Mouse (Mus musculus): Measurements from ENCODE around the gene Nthl1. TPM values are rescaled to one million over a fixed set of nuclear protein-coding genes. Genes with fewer than 3 reads are reported as not detected.
A peak's percentile ranks its signal among the peaks of the same experiment; 100 is the strongest.

Nthl1 gene
- total RNA-seq, 1 experiment from 2014 or later = 18.0 TPM

GRCm38 (mm10) chr17:24617561-24618194, 14.8 kb upstream of the Nthl1 start:
- peak; percentile 91 for ATAC-seq (replicated peaks; ENCODE audit: low read depth, poor library complexity, severe bottlenecking)

- no peak for ATAC-seq (replicated peaks; ENCODE audit: low read depth, poor library complexity, severe bottlenecking)
Measured at GRCm38 (mm10) chr17:24625472-24625871, 7.0 kb upstream of the Nthl1 start.

GRCm38 (mm10) chr17:24628646-24629045, 3.8 kb upstream of the Nthl1 start:
- ATAC-seq (replicated peaks; ENCODE audit: low read depth, poor library complexity, severe bottlenecking) = peak; percentile 46

- ATAC-seq (replicated peaks; ENCODE audit: low read depth, poor library complexity, severe bottlenecking) = no peak
Measured at GRCm38 (mm10) chr17:24630072-24630471, 2.4 kb upstream of the Nthl1 start.

- ATAC-seq (replicated peaks; ENCODE audit: low read depth, poor library complexity, severe bottlenecking) = no peak
Measured at GRCm38 (mm10) chr17:24632813-24633449, 451 bp downstream of the Nthl1 start.

GRCm38 (mm10) chr17:24633831-24634230, 1.4 kb downstream of the Nthl1 start:
- no peak for ATAC-seq (replicated peaks; ENCODE audit: low read depth, poor library complexity, severe bottlenecking)

GRCm38 (mm10) chr17:24635024-24635423, 2.5 kb downstream of the Nthl1 start:
- no peak for ATAC-seq (replicated peaks; ENCODE audit: low read depth, poor library complexity, severe bottlenecking)

- no peak for ATAC-seq (replicated peaks; ENCODE audit: low read depth, poor library complexity, severe bottlenecking)
Measured at GRCm38 (mm10) chr17:24635694-24636093, 3.2 kb downstream of the Nthl1 start.

- no peak for ATAC-seq (replicated peaks; ENCODE audit: low read depth, poor library complexity, severe bottlenecking)
Measured at GRCm38 (mm10) chr17:24636781-24637481, 4.5 kb downstream of the Nthl1 start.

GRCm38 (mm10) chr17:24638214-24638613, 5.7 kb downstream of the Nthl1 start:
- ATAC-seq (replicated peaks; ENCODE audit: low read depth, poor library complexity, severe bottlenecking) = no peak

- no peak for ATAC-seq (replicated peaks; ENCODE audit: low read depth, poor library complexity, severe bottlenecking)
Measured at GRCm38 (mm10) chr17:24638840-24639239, 6.4 kb downstream of the Nthl1 start.

- ATAC-seq (replicated peaks; ENCODE audit: low read depth, poor library complexity, severe bottlenecking) = no peak
Measured at GRCm38 (mm10) chr17:24639571-24639988, 7.1 kb downstream of the Nthl1 start.

- no peak for ATAC-seq (replicated peaks; ENCODE audit: low read depth, poor library complexity, severe bottlenecking)
Measured at GRCm38 (mm10) chr17:24640119-24640518, 7.6 kb downstream of the Nthl1 start.

GRCm38 (mm10) chr17:24640581-24640980, 8.1 kb downstream of the Nthl1 start:
- no peak for ATAC-seq (replicated peaks; ENCODE audit: low read depth, poor library complexity, severe bottlenecking)

- no peak for ATAC-seq (replicated peaks; ENCODE audit: low read depth, poor library complexity, severe bottlenecking)
Measured at GRCm38 (mm10) chr17:24641944-24642343, 9.5 kb downstream of the Nthl1 start.

GRCm38 (mm10) chr17:24642791-24643343, 10.4 kb downstream of the Nthl1 start:
- no peak for ATAC-seq (replicated peaks; ENCODE audit: low read depth, poor library complexity, severe bottlenecking)

GRCm38 (mm10) chr17:24644030-24644715, 11.7 kb downstream of the Nthl1 start:
- ATAC-seq (replicated peaks; ENCODE audit: low read depth, poor library complexity, severe bottlenecking) = no peak

- ATAC-seq (replicated peaks; ENCODE audit: low read depth, poor library complexity, severe bottlenecking) = no peak
Measured at GRCm38 (mm10) chr17:24644875-24645721, 12.6 kb downstream of the Nthl1 start.

- ATAC-seq (replicated peaks; ENCODE audit: low read depth, poor library complexity, severe bottlenecking) = no peak
Measured at GRCm38 (mm10) chr17:24645916-24646315, 13.4 kb downstream of the Nthl1 start.

GRCm38 (mm10) chr17:24646381-24646780, 13.9 kb downstream of the Nthl1 start:
- no peak for ATAC-seq (replicated peaks; ENCODE audit: low read depth, poor library complexity, severe bottlenecking)

Data from common myeloid progenitor, adult 5-6 weeks (primary cell).